Mouse (Mus musculus) cerebellum, adult 2 months (tissue): ENCODE data around the gene Tnfrsf14.

Experiments
- CTCF ChIP-seq: fragments of 200-500 bp; IDR thresholded peaks from 2 replicates; pipeline ENCODE4 v1.5.1; 2011; ENCODE audit warnings: low read depth, mild to moderate bottlenecking, control low read depth, low read length, moderate library complexity, borderline replicate concordance; ENCODE audit not compliant: insufficient read depth
- POLR2A ChIP-seq: fragments of 200-500 bp; IDR thresholded peaks from 2 replicates; pipeline ENCODE4 v1.6.1; 2011; ENCODE audit warnings: low read length, control low read depth, borderline replicate concordance; ENCODE audit not compliant: insufficient read depth

GRCm38 (mm10) chr4:154972546-154972945 lies 44.2 kb upstream of the Tnfrsf14 start:
- TF ChIP-seq POLR2A: no peak
- TF ChIP-seq CTCF: no peak
